In the genomic region with DNA sequence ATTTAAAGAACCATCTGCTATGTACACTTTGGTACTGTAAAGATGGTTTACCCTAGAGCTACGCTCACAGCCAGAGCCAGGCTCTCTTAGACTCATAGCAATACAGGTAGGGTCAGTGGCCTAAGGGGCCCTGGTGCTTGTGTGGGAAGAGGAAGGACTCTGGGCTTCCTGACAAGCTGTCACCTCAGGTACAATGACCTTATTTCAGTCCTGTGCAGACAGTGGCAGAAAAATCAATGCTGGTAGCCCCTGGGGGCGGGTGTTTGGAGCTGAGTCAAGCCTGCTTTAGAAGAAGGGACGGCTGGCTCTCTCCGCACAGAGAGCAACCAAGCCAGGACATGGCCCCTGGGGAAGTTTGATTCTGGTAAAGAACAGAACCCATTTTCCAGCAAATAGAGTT, we compare ENCODE assay signal across 23 mouse cellular contexts. TPM values are rescaled to one million over a fixed set of nuclear protein-coding genes. Genes with fewer than 3 reads are reported as not detected.
DNase-seq lines count a peak whose midpoint lies in the region; ATAC-seq and TF ChIP-seq lines count a peak whose summit lies in the region.
"Had no signal": no experiment of that assay in that cellular context is flagged by ENCODE, and none has a peak within 500 bp of the region (broad histone marks: within the 10 kb centered on the region; RNA-seq: fewer than 3 reads in every experiment).

No protein-coding gene starts in this region.

- no peak overlapping the region for H3K27ac ChIP-seq in heart, embryonic 11.5 days (ENCODE audit: low read depth, low read length)
- peak overlapping the region; percentile 72 for H3K27ac ChIP-seq in liver, adult 2 months (replicated peaks; ENCODE audit: insufficient read depth, low read depth, low read length)
- H3K27ac ChIP-seq in liver, embryonic 12.5 days: no peak overlapping the region
- H3K27ac ChIP-seq: embryonic facial prominence, embryonic 10.5 days; heart, adult 2 months; hindbrain, embryonic 13.5 days; limb, embryonic 12.5 days; midbrain, embryonic 12.5 days; neural tube, embryonic 15.5 days had no signal

- no peak for TF ChIP-seq CTCF in liver, adult 2 months (IDR thresholded peaks at IDR 0.05; ENCODE audit: low read depth, low read length)

- H3K79me2 ChIP-seq in liver, adult 2 months (ENCODE audit: control insufficient read depth, insufficient read depth, low read length): no peaks in the 10 kb centered on the region; the same call in 1 of the 2 replicates

- H3K9ac ChIP-seq in heart, embryonic 11.5 days (ENCODE audit: low read depth, low read length): no peak overlapping the region
- H3K9ac ChIP-seq in liver, adult 2 months (ENCODE audit: low read depth, low read length): no peak overlapping the region
- no peak overlapping the region for H3K9ac ChIP-seq in liver, embryonic 12.5 days
- H3K9ac ChIP-seq: hindbrain, embryonic 13.5 days; limb, embryonic 12.5 days; lung, embryonic 14.5 days; midbrain, embryonic 12.5 days; neural tube, embryonic 15.5 days had no signal

- no peaks in the 10 kb centered on the region for H3K9me3 ChIP-seq in heart, embryonic 11.5 days (replicated peaks; ENCODE audit: control insufficient read depth, low read length)
- no peaks in the 10 kb centered on the region for H3K9me3 ChIP-seq in liver, embryonic 12.5 days (replicated peaks)
- H3K9me3 ChIP-seq: midbrain, embryonic 12.5 days; neural tube, embryonic 15.5 days had no signal

- H3K4me3 ChIP-seq in heart, embryonic 11.5 days (ENCODE audit: low read depth, low read length): no peak overlapping the region
- no peak overlapping the region for H3K4me3 ChIP-seq in liver, adult 2 months (ENCODE audit: insufficient read depth, low read depth, low read length)
- no peak overlapping the region for H3K4me3 ChIP-seq in liver, embryonic 12.5 days
- H3K4me3 ChIP-seq: embryonic facial prominence, embryonic 10.5 days; heart, adult 2 months; hindbrain, embryonic 13.5 days; limb, embryonic 12.5 days; midbrain, embryonic 12.5 days; neural tube, embryonic 15.5 days had no signal

- TF ChIP-seq POLR2A in liver, adult 2 months (IDR thresholded peaks at IDR 0.05; ENCODE audit: extremely low read depth, insufficient read depth, low read length): no peak

- peak; percentile 88 for DNase-seq in heart, adult 11 months
- peak; percentile 93 for DNase-seq in liver, adult 2 months (ENCODE audit: extremely low read depth, low read depth, low spot score)
- DNase-seq in retina, embryonic 14.5 days (ENCODE audit: low spot score): peak; percentile 27
- no peak for DNase-seq in right cerebral cortex, postnatal 10 days (ENCODE audit: low spot score in 2 of 2)
- DNase-seq in kidney, postnatal 25 days: no peak
- DNase-seq: cerebellum, adult 11-12 months; gastrocnemius, postnatal 14 days; heart, adult 2 months; kidney, adult 8-10 months; kidney, postnatal 10 days; lung, embryonic 14.5 days; thymus, postnatal 25 days had no signal

- 65% methylated on average over 4 of the region's 4 CpGs for WGBS in heart, embryonic 11.5 days (ENCODE audit: insufficient replicate concordance)
- 21% methylated on average over 4 of the region's 4 CpGs for WGBS in liver, adult 2 months
- WGBS in liver, embryonic 12.5 days (ENCODE audit: insufficient replicate concordance): 60% methylated on average over 4 of the region's 4 CpGs

- H3K36me3 ChIP-seq in heart, embryonic 11.5 days (ENCODE audit: control insufficient read depth, insufficient read depth, low read length): no peaks in the 10 kb centered on the region
- H3K36me3 ChIP-seq in liver, adult 2 months (ENCODE audit: control insufficient read depth, insufficient read depth, low read length): peaks cover 55% of the 10 kb centered on the region
- H3K36me3 ChIP-seq in liver, embryonic 12.5 days: no peaks in the 10 kb centered on the region
- H3K36me3 ChIP-seq: hindbrain, embryonic 13.5 days; midbrain, embryonic 12.5 days; neural tube, embryonic 15.5 days had no signal

- H3K4me2 ChIP-seq in heart, embryonic 11.5 days: no peak overlapping the region
- H3K4me2 ChIP-seq in liver, embryonic 12.5 days: no peak overlapping the region
- H3K4me2 ChIP-seq: hindbrain, embryonic 13.5 days; limb, embryonic 12.5 days; lung, embryonic 14.5 days; midbrain, embryonic 12.5 days; neural tube, embryonic 15.5 days had no signal

- H3K4me1 ChIP-seq in heart, embryonic 11.5 days (ENCODE audit: control insufficient read depth, insufficient read depth, low read length): 0 out of 2 replicates have a peak, but pooled peaks cover 3% of the 10 kb centered on the region
- peaks cover 21% of the 10 kb centered on the region for H3K4me1 ChIP-seq in liver, adult 2 months (ENCODE audit: control insufficient read depth, insufficient read depth, low read length)
- 0 out of 2 replicates have a peak, but pooled peaks cover 5% of the 10 kb centered on the region for H3K4me1 ChIP-seq in liver, embryonic 12.5 days

- no peak for ATAC-seq in heart, embryonic 11.5 days (replicated peaks; ENCODE audit: insufficient number of reproducible peaks, low FRiP score, low TSS enrichment)
- ATAC-seq in liver, embryonic 12.5 days: peak; percentile 27; the same call in 1 of the 2 replicates
- ATAC-seq: activated CD4-positive, CD25-positive, alpha-beta regulatory T cell, adult 4 months; forebrain, embryonic 16.5 days; inflammation-experienced regulatory T-cells, adult 6 months had no signal

- peaks cover 6% of the 10 kb centered on the region; the same call in 1 of the 2 replicates for H3K27me3 ChIP-seq in heart, embryonic 11.5 days (ENCODE audit: control insufficient read depth, insufficient read depth, low read length)
- no peaks in the 10 kb centered on the region for H3K27me3 ChIP-seq in liver, adult 2 months (ENCODE audit: control insufficient read depth, insufficient read depth, low read length)
- H3K27me3 ChIP-seq in liver, embryonic 12.5 days (replicated peaks): peaks cover 10% of the 10 kb centered on the region

RNA-seq across cellular contexts. Expression of a gene that starts 47.3 kb away (rescaled TPM):
- 5.0 and 6.4 TPM in 2 replicates for polyA plus RNA-seq in heart, embryonic 11.5 days (2014; fragmentation: Nextera tagmentation; extraction: Ambion mirVana)
- total RNA-seq in liver, adult 2 months (2014; rRNA removed): 97.7 and 104 TPM in 2 replicates
- polyA plus RNA-seq in liver, adult 2 months (2012; rRNA removed): 75.4 and 87.4 TPM in 2 replicates
- 3.5 and 3.8 TPM in 2 replicates for polyA plus RNA-seq in liver, embryonic 12.5 days (2016; fragmentation: Nextera tagmentation; extraction: Ambion mirVana)
- total RNA-seq: megakaryocyte, adult 5-6 weeks had no signal
- polyA plus RNA-seq: activated CD4-positive, CD25-positive, alpha-beta regulatory T cell, adult 4 months; inflammation-experienced regulatory T-cells, adult 6 months had no signal

Comparison
In these comparisons a context has a peak if more than half of its experiments do, and no peak if none do; other contexts are left out.
1. RNA of a gene that starts 47.3 kb away (polyA plus RNA-seq): 75.4 to 87.4 TPM in liver, adult 2 months; 5.0 to 6.4 TPM in heart, embryonic 11.5 days and 3.5 to 3.8 TPM in liver, embryonic 12.5 days; every median in the first group is over 10 times any median in the second.
2. DNase-seq: peak in heart, adult 11 months (single experiment), liver, adult 2 months (single experiment) and retina, embryonic 14.5 days (single experiment); none in right cerebral cortex, postnatal 10 days (0 of 2) and kidney, postnatal 25 days (0 of 2).